Mouse (Mus musculus): ENCODE results near the gene Bpifb6. TPM values are rescaled to one million over a fixed set of nuclear protein-coding genes. Genes with fewer than 3 reads are reported as not detected.

The Bpifb6 gene
- total and polyA plus RNA-seq, 3 experiments, result not detected

GRCm38 (mm10) chr2:153937843-153938242 is 37.7 kb downstream of the Bpifb6 start, which contains the start of gene Bpifb4:
Gene Bpifb4, plus strand, starts transcription at chr2:153938212.
- DNase-seq (ENCODE audit: low spot score) (no peak), ATAC-seq (ENCODE audit: extremely low read depth, insufficient number of reproducible peaks, low FRiP score, poor library complexity, severe bottlenecking) (peak; percentile 28; the same call in 1 of the 2 replicates)

GRCm38 (mm10) chr2:153943537-153943936 is 43.3 kb downstream of the Bpifb6 start:
- peaks cover 12% of the 10 kb centered on the region; the same call in 1 of the 2 replicates for H3K27me3 ChIP-seq (ENCODE audit: insufficient read depth, low read length)
- peak; percentile 34 for DNase-seq (ENCODE audit: low spot score)
- peaks cover 5% of the 10 kb centered on the region for H3K4me1 ChIP-seq (ENCODE audit: insufficient read depth, low read depth, low read length)
- TF ChIP-seq CTCF (IDR thresholded peaks at IDR 0.05; ENCODE audit: low read depth, low read length), result peak; percentile 62; the same call in 1 of the 2 replicates
- TF ChIP-seq TAL1 (conservative IDR thresholded peaks at IDR 0.05; ENCODE audit: low read depth, low read length), result no peak
- no peaks in the 10 kb centered on the region for H3K36me3 ChIP-seq (replicated peaks)
- no peak for ATAC-seq (ENCODE audit: extremely low read depth, insufficient number of reproducible peaks, low FRiP score, poor library complexity, severe bottlenecking)
- no peak overlapping the region for H3K4me3 ChIP-seq (ENCODE audit: low read depth, low read length)
- H3K9me3 ChIP-seq (replicated peaks), result no peaks in the 10 kb centered on the region

More at GRCm38 (mm10) chr2:153937843-153938242, 37.7 kb downstream of the Bpifb6 start, which contains the start of gene Bpifb4:
- no peaks in the 10 kb centered on the region for H3K9me3 ChIP-seq (replicated peaks)
- H3K27me3 ChIP-seq (ENCODE audit: insufficient read depth, low read length), result peaks cover 17% of the 10 kb centered on the region
- H3K4me1 ChIP-seq (ENCODE audit: insufficient read depth, low read depth, low read length), result peaks cover 21% of the 10 kb centered on the region
- no peaks in the 10 kb centered on the region for H3K36me3 ChIP-seq (replicated peaks)
- H3K4me3 ChIP-seq (ENCODE audit: low read depth, low read length), result no peak within 1 kb of the TSS
- TF ChIP-seq GATA2 (IDR thresholded peaks at IDR 0.05; ENCODE audit: borderline replicate concordance, low read depth, low read length), result no peak
- no peak for TF ChIP-seq TAL1 (conservative IDR thresholded peaks at IDR 0.05; ENCODE audit: low read depth, low read length)
- no peak for TF ChIP-seq POLR2AphosphoS5 (IDR thresholded peaks at IDR 0.05; ENCODE audit: insufficient replicate concordance, low read depth, low read length)
- no peak for TF ChIP-seq GATA1 (IDR thresholded peaks at IDR 0.05; ENCODE audit: borderline replicate concordance, low read length)
- no peak for TF ChIP-seq CTCF (IDR thresholded peaks at IDR 0.05; ENCODE audit: low read depth, low read length)

GRCm38 (mm10) chr2:153944567-153944966 is 44.4 kb downstream of the Bpifb6 start:
- DNase-seq (ENCODE audit: low spot score) (no peak), ATAC-seq (ENCODE audit: extremely low read depth, insufficient number of reproducible peaks, low FRiP score, poor library complexity, severe bottlenecking) (no peak)
- Histone ChIP-seq H3K9me3 (replicated peaks) (no peaks in the 10 kb centered on the region), H3K4me1 (ENCODE audit: insufficient read depth, low read depth, low read length) (no peaks in the 10 kb centered on the region), H3K27me3 (ENCODE audit: insufficient read depth, low read length) (peaks cover 17% of the 10 kb centered on the region; the same call in 1 of the 2 replicates), H3K4me3 (ENCODE audit: low read depth, low read length) (no peak overlapping the region), H3K36me3 (replicated peaks) (no peaks in the 10 kb centered on the region)
- TF ChIP-seq CTCF (IDR thresholded peaks at IDR 0.05; ENCODE audit: low read depth, low read length) (no peak), POLR2AphosphoS5 (IDR thresholded peaks at IDR 0.05; ENCODE audit: insufficient replicate concordance, low read depth, low read length) (no peak), TAL1 (conservative IDR thresholded peaks at IDR 0.05; ENCODE audit: low read depth, low read length) (no peak), GATA1 (IDR thresholded peaks at IDR 0.05; ENCODE audit: borderline replicate concordance, low read length) (no peak)

GRCm38 (mm10) chr2:153952897-153953296 is 52.7 kb downstream of the Bpifb6 start:
- TF ChIP-seq GATA1 (IDR thresholded peaks at IDR 0.05; ENCODE audit: borderline replicate concordance, low read length) (no peak), CTCF (IDR thresholded peaks at IDR 0.05; ENCODE audit: low read depth, low read length) (peak; percentile 78; the same call in 1 of the 2 replicates)
- Histone ChIP-seq H3K27me3 (ENCODE audit: insufficient read depth, low read length) (peaks cover 9% of the 10 kb centered on the region; the same call in 1 of the 2 replicates), H3K4me1 (ENCODE audit: insufficient read depth, low read depth, low read length) (peaks cover 3% of the 10 kb centered on the region), H3K9me3 (replicated peaks) (no peaks in the 10 kb centered on the region), H3K36me3 (replicated peaks) (no peaks in the 10 kb centered on the region), H3K4me3 (ENCODE audit: low read depth, low read length) (no peak overlapping the region)
- DNase-seq (ENCODE audit: low spot score) (peak; percentile 24), ATAC-seq (ENCODE audit: extremely low read depth, insufficient number of reproducible peaks, low FRiP score, poor library complexity, severe bottlenecking) (no peak)

- no peak for DNase-seq (ENCODE audit: low spot score)
These were observed 53.6 kb downstream of the Bpifb6 start for GRCm38 (mm10) chr2:153953836-153954235.

More at GRCm38 (mm10) chr2:153953836-153954235, 53.6 kb downstream of the Bpifb6 start:
- no peaks in the 10 kb centered on the region for H3K9me3 ChIP-seq (replicated peaks)
- TF ChIP-seq POLR2AphosphoS5 (IDR thresholded peaks at IDR 0.05; ENCODE audit: insufficient replicate concordance, low read depth, low read length) (no peak), CTCF (IDR thresholded peaks at IDR 0.05; ENCODE audit: low read depth, low read length) (peak; percentile 39; the same call in 1 of the 2 replicates)
- no peak overlapping the region for H3K4me3 ChIP-seq (ENCODE audit: low read depth, low read length)
- ATAC-seq (ENCODE audit: extremely low read depth, insufficient number of reproducible peaks, low FRiP score, poor library complexity, severe bottlenecking), result no peak
- H3K4me1 ChIP-seq (ENCODE audit: insufficient read depth, low read depth, low read length), result peaks cover 3% of the 10 kb centered on the region
- H3K27me3 ChIP-seq (ENCODE audit: insufficient read depth, low read length), result peaks cover 9% of the 10 kb centered on the region; the same call in 1 of the 2 replicates
- H3K36me3 ChIP-seq (replicated peaks), result no peaks in the 10 kb centered on the region

Other genes starting within 250 kb of the Bpifb6 start
- not detected in 2 replicates for gene Dnmt3c, start 203.7 kb upstream of the Bpifb6 start, total RNA-seq (2014; fragmentation: Nextera tagmentation)
- not detected in 2 replicates for gene Dnmt3c, start 203.7 kb upstream of the Bpifb6 start, total RNA-seq (2017)
- gene Dnmt3c, start 203.7 kb upstream of the Bpifb6 start, polyA plus RNA-seq (2012), result 0.02 TPM in 1 of 2 replicates, not detected in the other
- 89.8 and 98.7 TPM in 2 replicates for gene Mapre1, start 159.1 kb upstream of the Bpifb6 start, total RNA-seq (2014; fragmentation: Nextera tagmentation)
- gene Mapre1, start 159.1 kb upstream of the Bpifb6 start, total RNA-seq (2017), result 193 and 221 TPM in 2 replicates
- gene Mapre1, start 159.1 kb upstream of the Bpifb6 start, polyA plus RNA-seq (2012), result 2.4 and 3.5 TPM in 2 replicates
- gene Efcab8, start 120.5 kb upstream of the Bpifb6 start, total RNA-seq (2014; fragmentation: Nextera tagmentation), result 0.15 TPM in 1 of 2 replicates, not detected in the other
- 0.12 and 0.44 TPM in 2 replicates for gene Efcab8, start 120.5 kb upstream of the Bpifb6 start, total RNA-seq (2017)
- not detected in 2 replicates for gene Efcab8, start 120.5 kb upstream of the Bpifb6 start, polyA plus RNA-seq (2012)
- gene Sun5, start 29.3 kb upstream of the Bpifb6 start, total RNA-seq (2014; fragmentation: Nextera tagmentation), result not detected in 2 replicates
- not detected in 2 replicates for gene Sun5, start 29.3 kb upstream of the Bpifb6 start, total RNA-seq (2017)
- gene Sun5, start 29.3 kb upstream of the Bpifb6 start, polyA plus RNA-seq (2012), result not detected in 2 replicates
- gene Bpifb2, start 25.3 kb upstream of the Bpifb6 start, total RNA-seq (2014; fragmentation: Nextera tagmentation), result not detected in 2 replicates
- not detected in 2 replicates for gene Bpifb2, start 25.3 kb upstream of the Bpifb6 start, total RNA-seq (2017)
- not detected in 2 replicates for gene Bpifb2, start 25.3 kb upstream of the Bpifb6 start, polyA plus RNA-seq (2012)
- not detected in 2 replicates for gene Bpifb3, start 17.8 kb downstream of the Bpifb6 start, total RNA-seq (2014; fragmentation: Nextera tagmentation)
- gene Bpifb3, start 17.8 kb downstream of the Bpifb6 start, total RNA-seq (2017), result not detected in 2 replicates
- not detected in 2 replicates for gene Bpifb3, start 17.8 kb downstream of the Bpifb6 start, polyA plus RNA-seq (2012)
- gene Bpifb4, start 37.8 kb downstream of the Bpifb6 start, total RNA-seq (2014; fragmentation: Nextera tagmentation), result not detected in 2 replicates
- not detected in 2 replicates for gene Bpifb4, start 37.8 kb downstream of the Bpifb6 start, total RNA-seq (2017)
- gene Bpifb4, start 37.8 kb downstream of the Bpifb6 start, polyA plus RNA-seq (2012), result not detected in 2 replicates
- not detected in 2 replicates for gene Bpifa6, start 74.6 kb downstream of the Bpifb6 start, total RNA-seq (2014; fragmentation: Nextera tagmentation)
- gene Bpifa6, start 74.6 kb downstream of the Bpifb6 start, total RNA-seq (2017), result not detected in 2 replicates
- not detected in 2 replicates for gene Bpifa6, start 74.6 kb downstream of the Bpifb6 start, polyA plus RNA-seq (2012)
- not detected in 2 replicates for gene Bpifa2, start 107.9 kb downstream of the Bpifb6 start, total RNA-seq (2014; fragmentation: Nextera tagmentation)
- 0.49 TPM in 1 of 2 replicates, not detected in the other for gene Bpifa2, start 107.9 kb downstream of the Bpifb6 start, total RNA-seq (2017)
- not detected in 2 replicates for gene Bpifa2, start 107.9 kb downstream of the Bpifb6 start, polyA plus RNA-seq (2012)
- gene Bpifa3, start 229.9 kb downstream of the Bpifb6 start, total RNA-seq (2014; fragmentation: Nextera tagmentation), result not detected in 2 replicates
- gene Bpifa3, start 229.9 kb downstream of the Bpifb6 start, total RNA-seq (2017), result not detected in 2 replicates
- gene Bpifa3, start 229.9 kb downstream of the Bpifb6 start, polyA plus RNA-seq (2012), result not detected in 2 replicates
- gene Bpifa1, start 242.5 kb downstream of the Bpifb6 start, total RNA-seq (2014; fragmentation: Nextera tagmentation), result not detected in 2 replicates
- gene Bpifa1, start 242.5 kb downstream of the Bpifb6 start, total RNA-seq (2017), result not detected in 2 replicates
- not detected in 2 replicates for gene Bpifa1, start 242.5 kb downstream of the Bpifb6 start, polyA plus RNA-seq (2012)

Data from G1E (cell line).